9 mouse cellular contexts compared by ENCODE assay signal in the genomic region with DNA sequence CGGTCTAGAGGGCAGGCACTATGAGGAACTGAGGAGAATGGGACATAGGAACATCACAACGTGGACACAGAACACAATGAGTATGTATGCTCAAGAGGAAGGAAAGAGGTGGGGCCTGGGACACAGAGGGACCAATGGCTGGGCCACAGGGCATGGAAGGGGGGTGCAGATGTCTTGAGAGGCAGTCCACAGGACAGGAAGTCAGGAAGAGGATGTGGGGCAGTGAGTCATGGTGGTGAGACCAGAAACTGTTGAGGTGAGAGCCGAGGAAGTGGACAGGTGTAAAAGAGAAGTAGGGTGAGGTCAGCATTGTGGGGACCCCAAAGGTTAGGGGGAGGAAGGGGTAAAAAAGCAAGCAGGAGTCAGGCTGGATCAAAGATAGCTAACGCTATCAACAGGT. TPM values are rescaled to one million over a fixed set of nuclear protein-coding genes. Genes with fewer than 3 reads are reported as not detected.
DNase-seq lines count a peak whose midpoint lies in the region; ATAC-seq and TF ChIP-seq lines count a peak whose summit lies in the region.
"Had no signal": no experiment of that assay in that cellular context is flagged by ENCODE, and none has a peak within 500 bp of the region (broad histone marks: within the 10 kb centered on the region; RNA-seq: fewer than 3 reads in every experiment).

No protein-coding gene starts in this region.

- peak overlapping the region; percentile 57 for H3K27ac ChIP-seq in heart, adult 2 months
- H3K27ac ChIP-seq in heart, embryonic 10.5 days: no peak overlapping the region
- H3K27ac ChIP-seq in lung, embryonic 16.5 days (ENCODE audit: low read length): no peak overlapping the region
- no peak overlapping the region for H3K27ac ChIP-seq in stomach, embryonic 15.5 days
- H3K27ac ChIP-seq in hindbrain, embryonic 10.5 days: no peak overlapping the region
- H3K27ac ChIP-seq in left cerebral cortex, adult 2 months: no peak overlapping the region
- H3K27ac ChIP-seq: embryonic facial prominence, embryonic 13.5 days had no signal

- no peak for TF ChIP-seq POLR2A in heart, adult 2 months (IDR thresholded peaks at IDR 0.05; ENCODE audit: insufficient read depth, low read depth, low read length)

- H3K79me2 ChIP-seq in heart, adult 2 months (replicated peaks; ENCODE audit: control insufficient read depth, insufficient read depth, low read length): peaks cover 12% of the 10 kb centered on the region

- no peak overlapping the region for H3K4me2 ChIP-seq in lung, embryonic 16.5 days (ENCODE audit: low read depth, low read length)
- H3K4me2 ChIP-seq in stomach, embryonic 15.5 days: no peak overlapping the region
- H3K4me2 ChIP-seq: embryonic facial prominence, embryonic 13.5 days had no signal

- 45% methylated on average over 4 of the region's 4 CpGs for WGBS in heart, adult 2 months
- WGBS in heart, embryonic 10.5 days: 63% methylated on average over 4 of the region's 4 CpGs
- 59% methylated on average over 4 of the region's 4 CpGs for WGBS in lung, embryonic 16.5 days
- WGBS in stomach, embryonic 15.5 days: 69% methylated on average over 4 of the region's 4 CpGs
- WGBS in hindbrain, embryonic 10.5 days: 80% methylated on average over 4 of the region's 4 CpGs

- TF ChIP-seq CTCF in heart, adult 2 months (IDR thresholded peaks at IDR 0.05): no peak
- TF ChIP-seq CTCF in left cerebral cortex, adult 2 months (IDR thresholded peaks at IDR 0.05): no peak

- H3K4me1 ChIP-seq in heart, adult 2 months (ENCODE audit: control insufficient read depth, insufficient read depth, low read length): peaks cover 27% of the 10 kb centered on the region
- peaks cover 5% of the 10 kb centered on the region; the same call in 1 of the 2 replicates for H3K4me1 ChIP-seq in heart, embryonic 10.5 days
- peaks cover 9% of the 10 kb centered on the region for H3K4me1 ChIP-seq in lung, embryonic 16.5 days (replicated peaks; ENCODE audit: control insufficient read depth, insufficient read depth, low read length)
- H3K4me1 ChIP-seq in stomach, embryonic 15.5 days: 0 out of 2 replicates have a peak, but pooled peaks cover 7% of the 10 kb centered on the region
- H3K4me1 ChIP-seq in hindbrain, embryonic 10.5 days (replicated peaks): no peaks in the 10 kb centered on the region
- H3K4me1 ChIP-seq: embryonic facial prominence, embryonic 13.5 days had no signal

- peak in 1 of 2 experiments; percentile 58 for DNase-seq in heart, adult 2 months
- no peak for DNase-seq in heart, embryonic 10.5 days (ENCODE audit: low spot score)
- no peak for DNase-seq in right cerebral cortex, postnatal 4 days
- no peak for DNase-seq in hindbrain, embryonic 10.5 days (ENCODE audit: low spot score)
- no peak for DNase-seq in left cerebral cortex, adult 2 months (ENCODE audit: extremely low spot score in 1 of 2, low spot score in 2 of 2)

- H3K9me3 ChIP-seq in heart, embryonic 10.5 days: no peaks in the 10 kb centered on the region
- H3K9me3 ChIP-seq in lung, embryonic 16.5 days (ENCODE audit: control insufficient read depth, low read length): no peaks in the 10 kb centered on the region
- H3K9me3 ChIP-seq in stomach, embryonic 15.5 days: no peaks in the 10 kb centered on the region
- no peaks in the 10 kb centered on the region for H3K9me3 ChIP-seq in hindbrain, embryonic 10.5 days
- H3K9me3 ChIP-seq: embryonic facial prominence, embryonic 13.5 days had no signal

- H3K27me3 ChIP-seq in heart, adult 2 months (ENCODE audit: control insufficient read depth, insufficient read depth, low read length): no peaks in the 10 kb centered on the region
- H3K27me3 ChIP-seq in heart, embryonic 10.5 days (ENCODE audit: insufficient read depth, poor library complexity, severe bottlenecking): no peaks in the 10 kb centered on the region
- H3K27me3 ChIP-seq in lung, embryonic 16.5 days (ENCODE audit: control insufficient read depth, insufficient read depth, low read depth, low read length): no peaks in the 10 kb centered on the region
- no peaks in the 10 kb centered on the region for H3K27me3 ChIP-seq in stomach, embryonic 15.5 days (replicated peaks)
- H3K27me3 ChIP-seq in hindbrain, embryonic 10.5 days (ENCODE audit: insufficient read depth, poor library complexity, severe bottlenecking): no peaks in the 10 kb centered on the region
- H3K27me3 ChIP-seq: embryonic facial prominence, embryonic 13.5 days had no signal

- no peak overlapping the region for H3K4me3 ChIP-seq in heart, adult 2 months
- H3K4me3 ChIP-seq in heart, embryonic 10.5 days: no peak overlapping the region
- no peak overlapping the region for H3K4me3 ChIP-seq in lung, embryonic 16.5 days (ENCODE audit: low read length)
- no peak overlapping the region for H3K4me3 ChIP-seq in stomach, embryonic 15.5 days (replicated peaks)
- no peak overlapping the region for H3K4me3 ChIP-seq in hindbrain, embryonic 10.5 days
- H3K4me3 ChIP-seq in left cerebral cortex, adult 2 months: no peak overlapping the region
- H3K4me3 ChIP-seq: embryonic facial prominence, embryonic 13.5 days had no signal

- no peak overlapping the region for H3K9ac ChIP-seq in heart, adult 2 months (ENCODE audit: low read depth, low read length)
- no peak overlapping the region for H3K9ac ChIP-seq in lung, embryonic 16.5 days (ENCODE audit: low read length)
- no peak overlapping the region for H3K9ac ChIP-seq in stomach, embryonic 15.5 days
- H3K9ac ChIP-seq: embryonic facial prominence, embryonic 13.5 days had no signal

- TF ChIP-seq EP300 in heart, adult 2 months (IDR thresholded peaks at IDR 0.05; ENCODE audit: insufficient read depth, low read depth, low read length): 0 out of 2 replicates have a peak, but pooled peaks have one; percentile 35

- peaks cover 9% of the 10 kb centered on the region for H3K36me3 ChIP-seq in heart, adult 2 months (ENCODE audit: control insufficient read depth, insufficient read depth, low read length)
- H3K36me3 ChIP-seq in heart, embryonic 10.5 days: no peaks in the 10 kb centered on the region
- H3K36me3 ChIP-seq in lung, embryonic 16.5 days (ENCODE audit: control insufficient read depth, insufficient read depth, low read length): no peaks in the 10 kb centered on the region
- H3K36me3 ChIP-seq in stomach, embryonic 15.5 days: no peaks in the 10 kb centered on the region
- H3K36me3 ChIP-seq in hindbrain, embryonic 10.5 days: no peaks in the 10 kb centered on the region

- ATAC-seq in granulocyte monocyte progenitor cell, adult 5-6 weeks (replicated peaks; ENCODE audit: poor library complexity, severe bottlenecking): peak; percentile 98
- ATAC-seq in lung, embryonic 16.5 days (ENCODE audit: low read depth): peak; percentile 63
- peak; percentile 37; the same call in 1 of the 2 replicates for ATAC-seq in stomach, embryonic 15.5 days (ENCODE audit: insufficient read depth, low FRiP score, low read depth)

- intact Hi-C loops in heart, adult 2 months (cut with DNase I): no loop called here
- intact Hi-C loops in left cerebral cortex, adult 2 months (cut with DNase I): no loop called here

RNA-seq across cellular contexts. Expression of gene Hip1, which starts 7.6 kb away (rescaled TPM):
- total RNA-seq in heart, adult 2 months (2021): 10 to 100 TPM; 25.0 to 29.6 TPM
- 22.2 and 34.4 TPM in 2 replicates for polyA plus RNA-seq in heart, adult 2 months (2012; rRNA removed)
- 41.7 and 45.7 TPM in 2 replicates for polyA plus RNA-seq in heart, embryonic 10.5 days (2016; fragmentation: Nextera tagmentation; extraction: Ambion mirVana)
- total RNA-seq in granulocyte monocyte progenitor cell, adult 5-6 weeks (2014; fragmentation: Nextera tagmentation): 21.2 and 21.4 TPM in 2 replicates
- total RNA-seq in granulocyte monocyte progenitor cell, adult 5-6 weeks (2017): 8.7 and 11.4 TPM in 2 replicates
- 33.7 and 35.1 TPM in 2 replicates for polyA plus RNA-seq in lung, embryonic 16.5 days (2015; fragmentation: Nextera tagmentation; extraction: Ambion mirVana)
- 23.3 and 23.8 TPM in 2 replicates for polyA plus RNA-seq in stomach, embryonic 15.5 days (2015; fragmentation: Nextera tagmentation; extraction: Ambion mirVana)
- polyA plus RNA-seq in hindbrain, embryonic 10.5 days (2016; fragmentation: Nextera tagmentation; extraction: Ambion mirVana): 51.3 and 65.6 TPM in 2 replicates
- total RNA-seq in left cerebral cortex, adult 2 months (2021): 10 to 100 TPM; 48.7 to 51.9 TPM

RNA-seq across cellular contexts. Expression of gene Ccl26, which starts 26.0 kb away (rescaled TPM):
- not detected for total RNA-seq in heart, adult 2 months (2021)
- not detected in 2 replicates for polyA plus RNA-seq in heart, adult 2 months (2012; rRNA removed)
- not detected in 2 replicates for polyA plus RNA-seq in heart, embryonic 10.5 days (2016; fragmentation: Nextera tagmentation; extraction: Ambion mirVana)
- not detected in 2 replicates for total RNA-seq in granulocyte monocyte progenitor cell, adult 5-6 weeks (2014; fragmentation: Nextera tagmentation)
- not detected in 2 replicates for total RNA-seq in granulocyte monocyte progenitor cell, adult 5-6 weeks (2017)
- not detected in 2 replicates for polyA plus RNA-seq in lung, embryonic 16.5 days (2015; fragmentation: Nextera tagmentation; extraction: Ambion mirVana)
- not detected in 2 replicates for polyA plus RNA-seq in stomach, embryonic 15.5 days (2015; fragmentation: Nextera tagmentation; extraction: Ambion mirVana)
- not detected in 2 replicates for polyA plus RNA-seq in hindbrain, embryonic 10.5 days (2016; fragmentation: Nextera tagmentation; extraction: Ambion mirVana)
- total RNA-seq in left cerebral cortex, adult 2 months (2021): not detected
- polyA plus RNA-seq: embryonic facial prominence, embryonic 13.5 days had no signal

RNA-seq across cellular contexts. Expression of gene Ccl24, which starts 35.5 kb away (rescaled TPM):
- total RNA-seq in heart, adult 2 months (2021): 1 to 10 TPM; 2.6 TPM
- 3.2 and 4.3 TPM in 2 replicates for polyA plus RNA-seq in heart, adult 2 months (2012; rRNA removed)
- polyA plus RNA-seq in heart, embryonic 10.5 days (2016; fragmentation: Nextera tagmentation; extraction: Ambion mirVana): 0.23 TPM in 1 of 2 replicates, not detected in the other
- 2.3 and 3.9 TPM in 2 replicates for total RNA-seq in granulocyte monocyte progenitor cell, adult 5-6 weeks (2014; fragmentation: Nextera tagmentation)
- 1.4 TPM in 1 of 2 replicates, not detected in the other for total RNA-seq in granulocyte monocyte progenitor cell, adult 5-6 weeks (2017)
- polyA plus RNA-seq in lung, embryonic 16.5 days (2015; fragmentation: Nextera tagmentation; extraction: Ambion mirVana): 2.9 and 5.5 TPM in 2 replicates
- 6.7 and 9.5 TPM in 2 replicates for polyA plus RNA-seq in stomach, embryonic 15.5 days (2015; fragmentation: Nextera tagmentation; extraction: Ambion mirVana)
- polyA plus RNA-seq in hindbrain, embryonic 10.5 days (2016; fragmentation: Nextera tagmentation; extraction: Ambion mirVana): 1.1 and 1.9 TPM in 2 replicates
- total RNA-seq in left cerebral cortex, adult 2 months (2021): under 1 TPM in 1 of 2 experiments, not detected in 1; 0.68 TPM

Comparison
In these comparisons a context has a peak if more than half of its experiments do, and no peak if none do; other contexts are left out.
1. ATAC-seq: peak in every context shown above with its lines; median percentile 98 in granulocyte monocyte progenitor cell, adult 5-6 weeks; 63 in lung, embryonic 16.5 days; 37 in stomach, embryonic 15.5 days.